Mouse (Mus musculus): ENCODE measurements around the gene Ryr1. TPM values are rescaled to one million over a fixed set of nuclear protein-coding genes. Genes with fewer than 3 reads are reported as not detected.
A peak's percentile ranks its signal among the peaks of the same experiment; 100 is the strongest.

The Ryr1 gene
- polyA plus RNA-seq, 1 experiment from 2014 or later = 0.52 TPM

GRCm38 (mm10) chr7:28985207-28985606 lies 139.8 kb downstream of the Ryr1 start:
- H3K9me3 ChIP-seq (ENCODE audit: control insufficient read depth, low read length) = no peaks in the 10 kb centered on the region
- peaks cover 18% of the 10 kb centered on the region for H3K4me1 ChIP-seq (replicated peaks; ENCODE audit: control insufficient read depth, insufficient read depth, low read length)
- 57% methylated on average over 7 of the region's 7 CpGs for WGBS
- DNase-seq (ENCODE audit: low spot score) (no peak), ATAC-seq (replicated peaks; ENCODE audit: low FRiP score) (no peak)
- no peak overlapping the region for H3K4me3 ChIP-seq (ENCODE audit: low read depth, low read length)
- no peak overlapping the region for H3K9ac ChIP-seq (ENCODE audit: low read depth, low read length)
- H3K27me3 ChIP-seq (replicated peaks; ENCODE audit: control insufficient read depth, insufficient read depth, low read length) = no peaks in the 10 kb centered on the region
- H3K27ac ChIP-seq (ENCODE audit: low read depth, low read length) = no peak overlapping the region
- H3K36me3 ChIP-seq (ENCODE audit: control insufficient read depth, insufficient read depth, low read length) = peaks cover 2% of the 10 kb centered on the region
- H3K4me2 ChIP-seq = peak overlapping the region; percentile 13; the same call in 1 of the 2 replicates

- Histone ChIP-seq H3K4me3 (ENCODE audit: low read depth, low read length) (no peak overlapping the region), H3K9ac (ENCODE audit: low read depth, low read length) (no peak overlapping the region), H3K4me1 (replicated peaks; ENCODE audit: control insufficient read depth, insufficient read depth, low read length) (peaks cover 18% of the 10 kb centered on the region), H3K36me3 (ENCODE audit: control insufficient read depth, insufficient read depth, low read length) (peaks cover 4% of the 10 kb centered on the region), H3K27me3 (replicated peaks; ENCODE audit: control insufficient read depth, insufficient read depth, low read length) (no peaks in the 10 kb centered on the region), H3K9me3 (ENCODE audit: control insufficient read depth, low read length) (no peaks in the 10 kb centered on the region), H3K4me2 (no peak overlapping the region), H3K27ac (ENCODE audit: low read depth, low read length) (no peak overlapping the region)
- DNase-seq (ENCODE audit: low spot score) = no peak
- no peak for ATAC-seq (replicated peaks; ENCODE audit: low FRiP score)
- WGBS = 96% methylated on average over 1 of the region's 1 CpGs
Measured at GRCm38 (mm10) chr7:28984452-28984851, 140.5 kb downstream of the Ryr1 start.

- ATAC-seq (replicated peaks; ENCODE audit: low FRiP score) (no peak), DNase-seq (ENCODE audit: low spot score) (no peak)
- Histone ChIP-seq H3K9me3 (ENCODE audit: control insufficient read depth, low read length) (no peaks in the 10 kb centered on the region), H3K4me1 (replicated peaks; ENCODE audit: control insufficient read depth, insufficient read depth, low read length) (peaks cover 18% of the 10 kb centered on the region), H3K27ac (ENCODE audit: low read depth, low read length) (no peak overlapping the region), H3K36me3 (ENCODE audit: control insufficient read depth, insufficient read depth, low read length) (peaks cover 8% of the 10 kb centered on the region), H3K9ac (ENCODE audit: low read depth, low read length) (peak overlapping the region; percentile 82; the same call in 1 of the 2 replicates), H3K27me3 (replicated peaks; ENCODE audit: control insufficient read depth, insufficient read depth, low read length) (no peaks in the 10 kb centered on the region), H3K4me3 (ENCODE audit: low read depth, low read length) (peak overlapping the region; percentile 91), H3K4me2 (peak overlapping the region; percentile 97)
- WGBS = 66% methylated on average over 4 of the region's 4 CpGs
Measured at GRCm38 (mm10) chr7:28983849-28984248, 141.1 kb downstream of the Ryr1 start.

GRCm38 (mm10) chr7:28983141-28983564 lies 141.8 kb downstream of the Ryr1 start:
- H3K36me3 ChIP-seq (ENCODE audit: control insufficient read depth, insufficient read depth, low read length) = peaks cover 15% of the 10 kb centered on the region
- ATAC-seq (replicated peaks; ENCODE audit: low FRiP score) = no peak
- H3K27ac ChIP-seq (ENCODE audit: low read depth, low read length) = peak overlapping the region; percentile 95
- WGBS = 42% methylated on average over 11 of the region's 11 CpGs
- H3K9me3 ChIP-seq (ENCODE audit: control insufficient read depth, low read length) = no peaks in the 10 kb centered on the region
- H3K9ac ChIP-seq (ENCODE audit: low read depth, low read length) = peak overlapping the region; percentile 82
- no peaks in the 10 kb centered on the region for H3K27me3 ChIP-seq (replicated peaks; ENCODE audit: control insufficient read depth, insufficient read depth, low read length)
- no peak for DNase-seq (ENCODE audit: low spot score)
- peaks cover 18% of the 10 kb centered on the region for H3K4me1 ChIP-seq (replicated peaks; ENCODE audit: control insufficient read depth, insufficient read depth, low read length)
- peak overlapping the region; percentile 91 for H3K4me3 ChIP-seq (ENCODE audit: low read depth, low read length)
- H3K4me2 ChIP-seq = peak overlapping the region; percentile 97

- peak overlapping the region; percentile 91 for H3K4me3 ChIP-seq (ENCODE audit: low read depth, low read length)
- peaks cover 23% of the 10 kb centered on the region for H3K36me3 ChIP-seq (ENCODE audit: control insufficient read depth, insufficient read depth, low read length)
- H3K9me3 ChIP-seq (ENCODE audit: control insufficient read depth, low read length) = no peaks in the 10 kb centered on the region
- DNase-seq (ENCODE audit: low spot score) (peak; percentile 69), ATAC-seq (replicated peaks; ENCODE audit: low FRiP score) (peak; percentile 62)
- WGBS = 8% methylated on average over 19 of the region's 19 CpGs
- H3K27ac ChIP-seq (ENCODE audit: low read depth, low read length) = peak overlapping the region; percentile 95
- peak overlapping the region; percentile 82 for H3K9ac ChIP-seq (ENCODE audit: low read depth, low read length)
- peak overlapping the region; percentile 97 for H3K4me2 ChIP-seq
- no peaks in the 10 kb centered on the region for H3K27me3 ChIP-seq (replicated peaks; ENCODE audit: control insufficient read depth, insufficient read depth, low read length)
- peaks cover 18% of the 10 kb centered on the region for H3K4me1 ChIP-seq (replicated peaks; ENCODE audit: control insufficient read depth, insufficient read depth, low read length)
Measured at GRCm38 (mm10) chr7:28982274-28983013, 142.5 kb downstream of the Ryr1 start.

- Histone ChIP-seq H3K4me2 (peak within 1 kb of the TSS; percentile 97), H3K4me1 (replicated peaks; ENCODE audit: control insufficient read depth, insufficient read depth, low read length) (peaks cover 18% of the 10 kb centered on the region), H3K9me3 (ENCODE audit: control insufficient read depth, low read length) (no peaks in the 10 kb centered on the region), H3K27me3 (replicated peaks; ENCODE audit: control insufficient read depth, insufficient read depth, low read length) (no peaks in the 10 kb centered on the region), H3K36me3 (ENCODE audit: control insufficient read depth, insufficient read depth, low read length) (peaks cover 29% of the 10 kb centered on the region), H3K9ac (ENCODE audit: low read depth, low read length) (peak within 1 kb of the TSS; percentile 86), H3K27ac (ENCODE audit: low read depth, low read length) (peak within 1 kb of the TSS; percentile 95), H3K4me3 (ENCODE audit: low read depth, low read length) (peak within 1 kb of the TSS; percentile 91)
- under 1% methylated on average over 36 of the region's 36 CpGs for whole genome bisulfite sequencing
- DNase-seq (ENCODE audit: low spot score) (peak; percentile 88), ATAC-seq (replicated peaks; ENCODE audit: low FRiP score) (peak; percentile 92)
Measured at GRCm38 (mm10) chr7:28981651-28982273, 143.2 kb downstream of the Ryr1 start, which contains the start of the genes Eif3k and Map4k1. Eif3k (minus strand) TSS chr7:28981864. Map4k1 (plus strand) TSS chr7:28982050.

GRCm38 (mm10) chr7:28977556-28977955 lies 147.4 kb downstream of the Ryr1 start:
- H3K9me3 ChIP-seq (ENCODE audit: control insufficient read depth, low read length) = no peaks in the 10 kb centered on the region
- peaks cover 8% of the 10 kb centered on the region for H3K4me1 ChIP-seq (replicated peaks; ENCODE audit: control insufficient read depth, insufficient read depth, low read length)
- no peaks in the 10 kb centered on the region for H3K27me3 ChIP-seq (replicated peaks; ENCODE audit: control insufficient read depth, insufficient read depth, low read length)
- ATAC-seq (replicated peaks; ENCODE audit: low FRiP score) = no peak
- no peak for DNase-seq (ENCODE audit: low spot score)
- no peak overlapping the region for H3K4me3 ChIP-seq (ENCODE audit: low read depth, low read length)
- H3K27ac ChIP-seq (ENCODE audit: low read depth, low read length) = no peak overlapping the region
- peaks cover 51% of the 10 kb centered on the region for H3K36me3 ChIP-seq (ENCODE audit: control insufficient read depth, insufficient read depth, low read length)
- H3K4me2 ChIP-seq = no peak overlapping the region
- no peak overlapping the region for H3K9ac ChIP-seq (ENCODE audit: low read depth, low read length)
- WGBS = 92% methylated on average over 9 of the region's 9 CpGs

GRCm38 (mm10) chr7:28973025-28973424 lies 152.0 kb downstream of the Ryr1 start:
- WGBS = 83% methylated on average over 8 of the region's 8 CpGs
- H3K9ac ChIP-seq (ENCODE audit: low read depth, low read length) = no peak overlapping the region
- H3K4me1 ChIP-seq (replicated peaks; ENCODE audit: control insufficient read depth, insufficient read depth, low read length) = peaks cover 4% of the 10 kb centered on the region; the same call in 1 of the 2 replicates
- H3K27me3 ChIP-seq (replicated peaks; ENCODE audit: control insufficient read depth, insufficient read depth, low read length) = no peaks in the 10 kb centered on the region
- H3K9me3 ChIP-seq (ENCODE audit: control insufficient read depth, low read length) = no peaks in the 10 kb centered on the region
- H3K27ac ChIP-seq (ENCODE audit: low read depth, low read length) = no peak overlapping the region
- H3K36me3 ChIP-seq (ENCODE audit: control insufficient read depth, insufficient read depth, low read length) = peaks cover 47% of the 10 kb centered on the region
- no peak overlapping the region for H3K4me2 ChIP-seq
- H3K4me3 ChIP-seq (ENCODE audit: low read depth, low read length) = no peak overlapping the region
- DNase-seq (ENCODE audit: low spot score) (no peak), ATAC-seq (replicated peaks; ENCODE audit: low FRiP score) (no peak)
